Mouse (Mus musculus): ENCODE data around the gene Gpatch4.

Gpatch4 gene

GRCm38 (mm10) chr3:88090616-88091015 is 47.7 kb downstream of the Gpatch4 start:
- in situ Hi-C loops (cut with MseI, MboI) = no loop called here

GRCm38 (mm10) chr3:88094126-88094525 is 51.2 kb downstream of the Gpatch4 start:
- in situ Hi-C loops (cut with MseI, MboI) = no loop called here

GRCm38 (mm10) chr3:88097666-88098065 is 54.8 kb downstream of the Gpatch4 start:
- in situ Hi-C loops (cut with MseI, MboI) = no loop called here

- in situ Hi-C loops (cut with MseI, MboI) = no loop called here
Measured at GRCm38 (mm10) chr3:88100251-88100650, 57.3 kb downstream of the Gpatch4 start.

GRCm38 (mm10) chr3:88101736-88102135 is 58.8 kb downstream of the Gpatch4 start:
- in situ Hi-C loops (cut with MseI, MboI) = no loop called here

- in situ Hi-C loops (cut with MseI, MboI) = no loop called here
Measured at GRCm38 (mm10) chr3:88102196-88102595, 59.3 kb downstream of the Gpatch4 start.

GRCm38 (mm10) chr3:88102611-88103010 is 59.7 kb downstream of the Gpatch4 start:
- in situ Hi-C loops (cut with MseI, MboI) = no loop called here

Measured in mouse trophoblast stem cell (cell line).